Mouse (Mus musculus): ENCODE measurements at regions not wholly inside any gene's neighbourhood (a gene's known extent, or its start where the extent isn't known, plus 50 kb on each side); places are given as distances from the start of the nearest gene placed in this dataset.

DNA sequence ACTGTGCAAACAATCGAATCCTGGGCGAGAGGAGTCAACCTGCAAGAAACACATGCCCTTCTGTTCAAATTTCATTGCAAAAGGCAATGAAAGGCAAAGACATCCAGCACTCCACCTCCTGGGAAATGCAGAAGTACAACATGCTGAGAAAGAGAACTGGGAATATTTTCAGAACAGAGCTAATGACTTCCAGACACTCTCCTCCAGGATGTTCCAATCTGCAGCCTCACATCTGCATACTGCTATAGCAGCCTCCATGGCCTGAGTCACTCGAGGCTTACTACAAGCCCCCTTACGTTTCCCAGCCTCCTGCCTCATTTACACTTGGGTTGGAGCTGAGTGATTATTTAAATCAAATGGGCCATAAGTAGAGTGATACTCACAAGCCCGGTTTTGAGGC is 58.9 kb upstream of the Dcbld2 start:
- no peak overlapping the region for H3K27ac ChIP-seq (ENCODE audit: insufficient read depth, low read length)
- 48% methylated on average over 5 of the region's 5 CpGs for WGBS
- no peak overlapping the region for H3K4me3 ChIP-seq (replicated peaks; ENCODE audit: insufficient read depth, low read depth, low read length)
- DNase-seq = no peak
- H3K27me3 ChIP-seq (ENCODE audit: control insufficient read depth, insufficient read depth, low read length) = no peaks in the 10 kb centered on the region
- no peak for TF ChIP-seq CTCF (IDR thresholded peaks at IDR 0.05; ENCODE audit: borderline replicate concordance, insufficient read depth, low read depth, low read length)
- no peak for TF ChIP-seq POLR2A (IDR thresholded peaks at IDR 0.05; ENCODE audit: borderline replicate concordance, insufficient read depth, low read length)
- H3K4me1 ChIP-seq (ENCODE audit: control insufficient read depth, insufficient read depth, low read length) = no peaks in the 10 kb centered on the region

DNA sequence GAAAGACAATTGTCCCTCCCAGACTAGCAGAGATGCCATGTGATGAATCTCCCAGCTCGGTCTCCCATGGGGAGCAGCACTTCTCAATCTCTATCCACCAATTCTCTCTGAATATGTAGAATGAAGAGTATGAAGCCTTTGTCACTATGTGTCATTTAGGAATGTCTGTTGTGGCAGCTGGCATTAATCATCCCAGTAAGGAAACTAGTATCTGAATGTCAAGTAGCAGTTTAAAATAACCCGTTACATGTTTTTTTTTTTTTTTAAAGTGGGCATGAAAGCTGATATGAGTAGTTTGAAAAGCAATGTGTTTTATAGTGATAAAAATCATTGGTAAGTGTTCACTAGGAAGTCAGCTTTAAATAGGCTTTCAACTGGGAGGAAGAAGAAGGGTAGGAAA is 58.4 kb upstream of the Dcbld2 start:
- no peaks in the 10 kb centered on the region for H3K4me1 ChIP-seq (ENCODE audit: control insufficient read depth, insufficient read depth, low read length)
- no peak overlapping the region for H3K27ac ChIP-seq (ENCODE audit: insufficient read depth, low read length)
- DNase-seq = no peak
- no peak overlapping the region for H3K4me3 ChIP-seq (replicated peaks; ENCODE audit: insufficient read depth, low read depth, low read length)
- WGBS = 52% methylated on average over 2 of the region's 2 CpGs
- TF ChIP-seq POLR2A (IDR thresholded peaks at IDR 0.05; ENCODE audit: borderline replicate concordance, insufficient read depth, low read length) (no peak), CTCF (IDR thresholded peaks at IDR 0.05; ENCODE audit: borderline replicate concordance, insufficient read depth, low read depth, low read length) (no peak)
- no peaks in the 10 kb centered on the region for H3K27me3 ChIP-seq (ENCODE audit: control insufficient read depth, insufficient read depth, low read length)

DNA sequence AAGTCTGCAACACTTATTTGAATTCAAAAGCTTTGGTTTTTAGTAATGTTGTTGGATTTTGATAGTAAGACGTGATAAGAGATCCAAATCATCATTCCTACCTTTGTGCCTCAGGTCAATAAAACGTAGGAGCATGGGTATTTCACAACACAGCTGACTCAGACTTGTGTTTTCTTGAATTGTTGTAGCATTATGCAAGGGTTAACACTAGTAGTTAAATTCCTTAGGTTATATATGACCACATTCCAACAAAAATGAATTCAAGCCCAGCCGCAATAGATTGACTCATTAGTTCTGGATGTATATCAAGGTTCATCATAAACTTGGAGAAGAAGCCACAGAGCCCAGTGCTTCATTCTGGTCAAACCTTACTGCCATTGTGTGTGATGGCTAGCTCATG is 56.1 kb upstream of the Dcbld2 start:
- WGBS = 78% methylated on average over 3 of the region's 3 CpGs
- no peak overlapping the region for H3K4me3 ChIP-seq (replicated peaks; ENCODE audit: insufficient read depth, low read depth, low read length)
- TF ChIP-seq POLR2A (IDR thresholded peaks at IDR 0.05; ENCODE audit: borderline replicate concordance, insufficient read depth, low read length) = no peak
- H3K27ac ChIP-seq (ENCODE audit: insufficient read depth, low read length) = no peak overlapping the region
- no peaks in the 10 kb centered on the region for H3K27me3 ChIP-seq (ENCODE audit: control insufficient read depth, insufficient read depth, low read length)
- no peak for DNase-seq
- H3K4me1 ChIP-seq (ENCODE audit: control insufficient read depth, insufficient read depth, low read length) = no peaks in the 10 kb centered on the region

DNA sequence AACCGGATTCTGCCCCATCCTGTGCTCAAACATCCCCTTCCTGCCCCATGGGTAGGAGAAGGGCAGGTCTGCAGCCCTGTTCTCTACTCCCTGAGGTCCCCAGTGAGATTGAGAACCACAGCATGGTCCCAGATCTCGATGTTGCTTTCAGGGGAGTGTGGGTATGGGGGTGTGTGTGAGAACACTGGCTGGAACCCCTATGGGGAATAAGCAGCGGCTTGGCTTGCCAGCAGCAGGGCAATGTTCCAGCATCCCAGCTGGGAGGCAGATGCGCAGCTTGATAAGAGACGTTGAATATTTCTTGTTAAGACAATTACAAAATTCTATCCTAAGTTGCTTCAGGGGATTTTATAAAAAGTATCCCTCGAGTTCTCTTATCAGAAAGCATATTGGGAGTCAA is 53.7 kb upstream of the Dcbld2 start:
- no peak for DNase-seq
- Histone ChIP-seq H3K27me3 (ENCODE audit: control insufficient read depth, insufficient read depth, low read length) (no peaks in the 10 kb centered on the region), H3K4me1 (ENCODE audit: control insufficient read depth, insufficient read depth, low read length) (no peaks in the 10 kb centered on the region), H3K27ac (ENCODE audit: insufficient read depth, low read length) (no peak overlapping the region), H3K4me3 (replicated peaks; ENCODE audit: insufficient read depth, low read depth, low read length) (no peak overlapping the region)
- WGBS = 15% methylated on average over 6 of the region's 6 CpGs
- TF ChIP-seq CTCF (IDR thresholded peaks at IDR 0.05; ENCODE audit: borderline replicate concordance, insufficient read depth, low read depth, low read length) (no peak), POLR2A (IDR thresholded peaks at IDR 0.05; ENCODE audit: borderline replicate concordance, insufficient read depth, low read length) (no peak)
